Mouse (Mus musculus): ENCODE results near the gene Fam198b.

The Fam198b gene

DNA sequence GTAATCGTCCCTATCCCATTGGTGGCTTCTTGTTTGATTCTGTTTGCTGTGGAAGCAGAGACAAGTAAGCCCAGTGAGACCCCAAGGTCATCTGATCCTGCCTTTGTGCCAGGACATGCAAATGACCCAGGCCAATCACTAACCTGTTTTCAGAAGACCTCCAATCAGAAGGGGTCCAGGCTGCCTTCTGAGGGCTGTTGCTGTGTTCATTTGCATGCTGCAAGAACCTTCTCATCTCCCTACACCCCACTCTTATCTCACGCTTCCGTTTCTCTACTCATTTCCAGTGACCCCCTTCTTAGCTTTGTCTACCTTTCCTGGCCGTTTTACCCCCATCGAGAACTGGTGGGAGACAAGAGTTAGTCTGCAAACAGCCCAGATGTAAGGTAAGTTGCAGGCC lies at the start of gene Fam198b:
Fam198b (plus strand) TSS at position 229 of the 400 bp plus-strand sequence.
- no peak for DNase-seq

DNA sequence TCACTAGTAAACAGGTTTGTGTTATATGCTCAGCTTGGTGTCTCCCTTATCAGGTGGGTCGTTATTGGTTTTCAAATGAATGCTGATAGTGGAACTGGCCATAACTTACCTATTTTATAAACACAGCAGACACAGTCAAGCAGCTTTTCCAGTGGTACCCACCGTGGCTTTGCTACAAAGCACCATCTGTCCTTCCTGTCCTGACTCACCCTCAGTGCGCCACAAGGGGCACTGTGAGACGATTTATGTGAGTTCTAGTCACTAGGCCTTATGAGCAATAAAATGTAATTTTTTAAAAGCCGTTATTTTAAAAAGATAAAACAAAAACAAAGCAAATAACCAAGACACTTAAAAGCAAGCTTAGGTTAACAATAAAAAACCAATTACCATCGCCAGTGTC lies 45.6 kb upstream of the Fam198b start:
- no peak for DNase-seq

DNA sequence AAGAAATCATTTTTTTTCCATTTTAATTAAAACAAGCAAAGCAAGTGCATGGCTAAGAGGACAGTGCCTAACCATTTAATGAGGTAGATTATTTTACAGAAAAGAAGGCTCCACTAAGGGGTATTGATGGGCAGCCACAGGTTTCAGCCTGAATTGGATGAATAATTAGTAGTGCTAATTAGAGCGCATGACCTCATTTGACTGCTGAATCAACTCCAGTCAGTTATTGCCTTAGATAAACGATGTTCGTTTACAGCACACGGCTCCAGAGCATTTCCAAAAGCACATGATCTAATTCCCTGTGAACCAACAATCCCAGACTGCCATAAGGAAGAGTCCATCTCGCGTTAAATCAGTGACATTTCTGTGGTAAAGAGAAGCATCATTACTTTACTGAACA lies 42.9 kb upstream of the Fam198b start:
- DNase-seq, result no peak

DNA sequence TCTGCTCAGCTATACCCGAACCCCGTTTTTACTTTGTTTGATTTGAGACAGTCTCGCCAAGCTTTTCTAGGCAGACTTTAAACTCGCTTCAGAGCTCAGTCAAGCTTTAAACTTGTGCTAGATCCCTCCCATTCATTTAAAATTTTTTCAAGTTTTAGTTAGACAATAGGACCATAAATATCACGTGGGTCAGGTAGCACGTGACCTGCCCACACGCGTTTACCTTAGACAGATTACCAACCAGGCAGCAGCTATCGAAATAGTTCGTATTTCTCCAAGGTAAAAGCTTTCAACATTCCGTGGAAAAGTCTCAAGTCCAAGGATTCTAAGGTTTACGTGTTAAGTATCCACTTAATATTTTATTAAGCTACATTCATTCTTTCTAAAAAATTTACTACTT lies 42.2 kb upstream of the Fam198b start:
- peak; percentile 46 for DNase-seq

DNA sequence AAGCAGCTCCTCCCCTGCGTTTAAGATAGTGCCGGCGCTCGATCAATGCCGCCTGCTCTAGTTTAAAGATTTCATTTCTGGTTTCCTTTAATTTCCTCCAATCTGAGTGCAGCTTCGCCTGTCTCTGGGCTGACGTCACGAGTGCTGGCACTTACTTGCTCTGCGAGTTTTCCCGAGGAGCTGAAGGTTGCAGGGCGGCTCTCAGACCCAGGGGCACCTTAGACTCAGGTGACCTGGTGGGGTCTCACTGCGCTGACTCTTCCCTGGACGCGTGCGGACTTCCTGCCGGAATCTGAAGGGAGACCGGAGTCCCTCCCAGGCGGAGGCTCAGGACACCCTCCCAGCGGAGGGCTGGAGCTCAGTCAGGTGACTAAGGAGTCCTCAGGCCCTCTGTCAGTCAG lies 41.7 kb upstream of the Fam198b start:
- DNase-seq, result peak; percentile 74

DNA sequence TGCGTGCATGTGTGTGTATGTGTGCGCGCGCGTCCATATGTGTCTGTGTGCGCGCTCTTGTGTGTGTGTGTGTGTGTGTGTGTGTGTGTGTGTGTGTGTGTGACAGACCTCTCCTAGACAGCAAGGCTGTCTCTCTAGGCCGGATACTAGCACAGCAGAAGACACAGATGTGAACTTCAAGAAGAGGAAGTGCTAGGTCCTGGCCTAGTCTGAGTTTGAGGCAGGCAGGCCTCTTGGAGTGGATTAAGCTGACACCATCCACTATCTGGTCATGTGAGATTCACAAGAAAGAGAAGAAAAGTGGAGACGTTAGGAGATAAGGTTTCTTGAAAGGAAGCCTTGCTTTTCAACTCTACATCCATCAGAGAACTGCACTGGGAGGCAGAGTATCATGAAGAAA lies 40.3 kb upstream of the Fam198b start:
- no peak for DNase-seq

DNA sequence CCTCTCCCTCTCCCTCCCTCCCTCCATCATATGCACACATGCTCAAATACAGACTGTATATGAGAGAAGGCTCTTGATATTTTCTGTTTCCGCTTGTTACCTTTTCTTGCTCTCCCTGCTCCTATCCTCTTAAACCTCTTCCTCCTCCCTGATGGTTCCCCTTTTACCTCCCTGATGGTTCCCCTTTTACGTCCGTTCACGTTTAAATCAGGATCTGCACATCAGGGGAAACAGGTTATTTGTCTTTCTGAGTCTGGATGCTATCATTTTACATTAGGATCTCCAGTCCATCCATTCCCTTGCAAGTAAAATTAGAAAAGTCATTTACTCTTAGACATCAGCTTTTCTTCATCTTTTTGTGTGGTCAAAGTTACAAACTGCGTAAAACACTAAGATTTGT lies 37.7 kb upstream of the Fam198b start:
- DNase-seq, result no peak

DNA sequence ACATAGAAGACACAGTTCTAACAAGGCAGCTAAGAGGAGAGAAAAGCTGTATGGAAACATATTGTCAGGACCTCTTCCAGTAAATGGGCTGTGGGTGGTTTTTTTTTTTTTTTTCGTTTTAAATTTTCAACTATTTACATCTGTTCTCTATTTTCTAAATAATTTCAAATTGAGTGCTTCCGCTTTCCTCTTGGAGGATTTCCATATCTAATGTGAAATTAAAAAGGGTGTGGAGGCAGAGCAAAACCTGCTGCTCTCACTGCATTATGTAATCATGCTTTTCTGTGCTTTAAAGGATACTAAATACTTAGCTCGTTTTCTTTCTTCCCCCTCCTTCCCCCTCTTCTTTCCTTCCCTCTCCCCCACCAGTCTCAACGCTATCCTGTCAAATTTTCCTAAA lies 35.5 kb upstream of the Fam198b start:
- DNase-seq, result no peak

DNA sequence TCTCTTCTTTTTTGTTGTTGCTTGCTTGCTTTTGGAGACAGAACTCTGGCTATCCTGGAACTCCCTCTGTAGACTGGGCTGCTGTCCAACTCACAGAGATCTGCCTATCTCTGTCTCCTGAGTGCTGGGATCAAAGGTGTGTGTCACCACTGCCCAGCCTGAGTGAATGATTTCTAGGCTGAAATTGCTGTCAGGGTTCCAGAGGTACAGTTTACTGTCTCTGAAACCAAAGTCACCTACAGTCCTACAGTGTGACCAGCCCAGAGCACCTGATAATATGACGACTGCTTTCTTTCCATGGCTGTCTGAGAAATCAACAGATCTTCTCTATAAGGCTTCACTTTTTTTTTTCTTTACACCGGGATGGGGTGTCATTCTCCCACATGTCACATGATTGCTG lies 34.7 kb upstream of the Fam198b start:
- DNase-seq, result no peak

DNA sequence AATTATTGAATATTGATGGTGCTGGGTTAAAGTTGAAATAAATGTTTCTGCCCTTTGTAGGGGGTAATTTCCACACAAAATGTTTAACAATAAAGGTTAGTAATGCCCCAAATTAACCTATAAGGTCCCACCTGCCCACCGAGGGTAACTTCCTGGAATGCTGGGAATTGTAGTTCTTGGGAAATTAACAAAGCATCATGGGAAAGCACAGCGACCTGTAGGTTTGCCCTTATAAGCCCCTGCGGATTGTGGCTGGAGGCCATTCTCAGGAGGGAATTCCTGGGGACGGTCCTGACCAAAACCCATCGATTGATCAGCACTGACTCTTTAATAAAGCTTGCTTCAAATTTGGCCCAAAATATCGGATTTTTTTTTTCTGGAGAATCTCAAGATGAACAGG lies 33.7 kb upstream of the Fam198b start:
- DNase-seq, result no peak

DNA sequence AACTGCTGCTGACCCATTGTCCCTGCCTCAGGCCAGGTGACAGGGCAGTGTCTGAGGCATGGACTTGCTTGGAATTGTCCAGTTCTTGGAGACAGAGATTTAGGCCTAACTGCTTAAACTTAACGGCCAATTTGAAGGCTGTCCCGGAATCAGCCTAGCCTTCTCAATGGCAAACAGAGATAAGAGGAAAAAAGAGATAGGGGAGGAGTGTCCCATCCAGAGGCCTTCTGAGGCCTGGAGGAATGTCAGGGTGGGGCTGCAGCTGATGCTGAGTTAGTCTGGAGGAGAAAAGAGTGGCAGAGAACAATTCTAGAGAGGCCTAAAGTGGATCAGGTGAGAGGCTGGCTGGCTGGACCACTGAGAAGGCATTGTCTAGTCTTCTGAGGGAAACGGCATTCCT lies 32.2 kb upstream of the Fam198b start:
- DNase-seq, result no peak

DNA sequence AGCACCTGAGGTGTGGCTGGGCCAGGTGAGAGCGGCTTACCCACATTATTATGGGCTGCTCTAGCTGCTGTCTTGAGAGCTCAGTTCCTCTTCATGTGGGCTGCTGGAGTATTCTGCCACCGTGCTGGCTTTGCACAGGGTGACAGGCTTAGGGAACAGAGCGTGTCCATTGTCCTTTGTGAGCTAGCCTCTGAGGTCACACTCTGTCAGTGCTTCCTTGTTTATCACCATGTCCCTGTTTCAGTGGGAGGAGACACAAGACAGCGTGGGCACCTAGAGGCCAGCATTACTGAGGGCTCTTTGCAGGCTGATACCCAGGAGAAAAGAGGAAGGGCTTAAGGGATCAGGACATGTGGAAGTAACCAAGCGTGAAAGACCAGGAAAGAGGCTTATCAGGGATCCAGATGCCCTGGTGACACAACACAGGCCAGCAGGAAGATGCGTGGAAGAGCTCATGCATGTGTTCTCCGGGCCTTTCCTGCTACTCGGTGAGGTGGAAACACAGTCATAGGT lies 31.6 kb upstream of the Fam198b start, which contains the start of gene Tmem144:
Tmem144 (minus strand) TSS at position 120 of the 513 bp plus-strand sequence.
- peak; percentile 10 for DNase-seq

DNA sequence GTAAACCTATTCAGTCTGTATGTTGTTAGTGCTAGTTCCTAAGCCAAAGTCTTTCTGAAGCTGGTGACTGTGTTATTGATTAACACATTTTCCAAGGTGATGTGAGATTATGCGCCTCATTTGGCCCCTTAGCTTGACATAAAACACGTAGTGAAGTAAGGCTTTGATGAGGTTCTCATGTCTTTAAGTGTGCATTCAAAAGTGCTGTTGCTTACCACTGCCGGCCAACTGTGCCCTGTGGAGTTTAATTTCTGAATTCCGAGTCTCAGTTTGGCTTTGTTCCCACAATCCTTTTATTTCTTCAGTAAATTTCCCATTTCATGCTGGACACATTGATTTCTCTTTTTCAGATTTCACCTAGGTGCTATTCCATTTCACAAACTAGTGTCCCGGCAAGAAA lies 26.6 kb upstream of the Fam198b start:
- no peak for DNase-seq

DNA sequence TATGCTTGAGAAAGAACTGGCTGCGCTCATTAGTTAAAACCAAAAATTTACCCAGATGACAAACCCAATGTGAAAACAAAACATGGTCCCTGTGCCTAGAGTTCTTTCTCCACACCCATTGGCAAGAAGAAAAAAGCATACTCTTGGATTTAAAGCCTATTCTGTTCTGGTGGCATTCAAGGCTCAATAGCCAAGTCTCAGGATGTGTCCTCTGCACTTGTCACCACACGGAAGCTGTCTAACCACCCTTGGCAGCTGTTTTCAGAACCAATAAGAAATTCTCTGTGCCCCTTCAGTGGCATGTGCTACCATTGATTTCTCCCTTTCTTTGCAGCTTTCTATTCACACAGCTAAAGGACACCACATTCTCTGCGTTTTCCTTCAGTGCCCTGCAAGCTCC lies 26.1 kb upstream of the Fam198b start:
- no peak for DNase-seq

DNA sequence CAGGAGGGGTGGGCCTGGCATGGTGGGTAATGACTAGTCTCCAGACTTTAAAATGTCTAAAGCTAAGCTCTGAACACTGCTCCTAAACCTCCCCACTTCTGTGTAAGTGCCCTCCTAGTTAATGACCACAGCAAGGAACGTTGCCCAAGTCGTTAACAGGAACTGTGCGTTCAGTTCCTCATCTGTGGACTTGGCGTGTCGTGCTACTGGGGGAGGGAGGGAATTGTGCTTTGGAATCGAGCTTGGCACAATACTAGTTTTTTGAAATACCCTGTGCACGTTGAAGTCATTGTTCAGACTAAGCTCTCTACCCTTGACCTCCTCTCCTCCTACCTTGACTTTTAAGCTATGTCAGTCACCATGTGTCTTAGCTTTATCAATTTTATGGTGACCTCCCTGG lies 19.5 kb upstream of the Fam198b start:
- no peak for DNase-seq

DNA sequence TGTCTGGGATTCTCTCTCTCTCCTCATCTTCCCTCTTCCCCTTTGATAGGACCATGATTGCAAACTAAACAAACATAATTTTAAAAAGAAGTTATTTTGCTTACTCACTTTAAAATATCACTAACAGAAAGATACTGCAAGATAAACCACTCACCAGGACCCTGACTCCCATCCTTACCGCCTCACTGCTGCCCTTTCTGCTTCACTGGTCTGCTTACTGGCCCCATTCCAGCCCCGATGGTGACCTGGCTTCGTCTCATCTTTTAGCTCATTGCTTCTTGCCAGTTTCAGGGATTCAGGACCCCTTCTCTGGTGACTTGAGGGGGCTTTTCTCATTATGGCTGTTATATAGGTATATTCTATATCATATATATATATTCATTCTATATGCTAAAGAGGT lies 18.2 kb upstream of the Fam198b start:
- no peak for DNase-seq

DNA sequence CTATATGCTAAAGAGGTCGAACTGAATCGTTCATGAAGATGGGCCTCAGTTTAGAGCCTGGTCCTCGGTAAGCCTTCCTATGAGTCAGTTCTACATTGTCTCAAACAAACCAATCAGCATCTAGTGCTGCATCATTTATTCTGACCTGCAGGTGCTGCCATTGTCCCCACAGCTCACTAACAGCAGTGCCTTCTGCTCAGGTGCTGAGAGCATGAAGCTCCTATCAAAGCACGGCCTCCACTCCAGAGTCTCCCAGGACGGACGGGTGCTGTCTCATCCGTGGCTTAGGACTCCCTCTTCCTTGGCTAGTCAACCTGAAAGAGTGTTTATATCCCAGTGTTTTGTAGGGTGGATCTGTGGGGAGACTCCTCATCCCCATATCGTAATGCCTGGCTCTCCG lies 17.8 kb upstream of the Fam198b start:
- no peak for DNase-seq

DNA sequence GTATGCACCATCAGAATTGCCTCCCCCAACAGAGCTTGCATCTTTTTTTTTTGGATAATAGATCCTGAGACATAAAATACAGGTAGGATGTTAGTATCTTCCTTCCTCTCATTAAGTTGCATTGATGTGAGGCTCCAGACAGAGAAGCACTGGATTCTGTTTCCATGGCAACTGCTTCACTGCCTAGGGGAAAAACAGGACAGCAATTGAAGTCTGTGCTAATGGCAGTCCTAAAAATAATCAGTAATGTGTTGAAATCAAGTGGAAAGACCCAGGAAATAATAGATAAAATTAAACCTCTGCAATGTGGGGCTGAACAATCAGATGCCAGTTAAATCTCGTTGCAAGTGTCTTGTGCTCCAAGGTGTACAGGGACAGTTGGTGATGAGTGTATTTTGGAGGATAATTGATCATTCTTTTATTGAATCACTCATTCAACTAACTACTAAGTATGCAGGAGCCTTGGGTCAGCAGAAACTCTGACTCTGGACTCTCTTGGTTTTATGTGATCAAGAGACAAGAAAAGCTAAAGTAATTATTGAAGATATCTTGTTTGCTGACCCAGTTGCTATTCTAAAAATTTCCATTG lies 17.1 kb upstream of the Fam198b start:
- no peak for DNase-seq

DNA sequence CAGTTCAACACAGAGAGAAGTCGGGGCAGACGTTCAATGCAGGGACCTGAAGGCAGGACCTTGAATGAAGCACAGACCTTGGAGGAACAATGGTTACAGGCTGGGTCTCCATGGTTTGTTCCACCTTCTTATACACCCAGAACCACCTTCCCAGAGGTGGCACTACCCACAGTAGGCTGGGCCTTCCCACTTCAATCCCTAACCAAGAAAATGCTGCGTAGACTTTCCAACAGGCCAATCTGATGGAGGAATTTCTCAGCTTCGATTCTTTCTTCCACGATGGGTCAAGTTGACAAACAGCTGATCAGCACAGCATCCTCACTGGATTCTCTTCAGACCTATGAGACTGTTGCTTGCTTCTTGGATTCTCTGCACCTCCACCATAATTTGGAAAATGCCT lies 8.9 kb upstream of the Fam198b start:
- DNase-seq, result no peak

DNA sequence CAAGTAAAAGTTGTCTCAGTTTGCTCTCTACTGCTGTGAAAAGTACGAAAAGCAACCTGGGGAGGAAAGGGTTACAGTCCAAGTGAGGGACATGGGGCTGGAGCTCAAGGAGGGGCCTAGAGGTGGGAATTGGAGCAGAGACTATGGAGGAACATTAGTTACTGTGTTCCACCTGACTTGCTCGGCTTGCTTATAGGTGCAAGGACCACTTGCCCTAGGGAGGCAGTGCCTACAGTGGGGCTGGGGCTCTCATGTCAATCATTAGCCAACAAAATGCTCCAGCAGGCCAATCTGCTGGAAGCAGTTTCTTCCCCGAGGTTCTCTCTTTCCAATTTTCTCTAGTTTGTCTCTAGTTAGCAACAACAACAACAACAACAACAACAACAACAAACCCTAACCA lies 6.0 kb upstream of the Fam198b start:
- no peak for DNase-seq

DNA sequence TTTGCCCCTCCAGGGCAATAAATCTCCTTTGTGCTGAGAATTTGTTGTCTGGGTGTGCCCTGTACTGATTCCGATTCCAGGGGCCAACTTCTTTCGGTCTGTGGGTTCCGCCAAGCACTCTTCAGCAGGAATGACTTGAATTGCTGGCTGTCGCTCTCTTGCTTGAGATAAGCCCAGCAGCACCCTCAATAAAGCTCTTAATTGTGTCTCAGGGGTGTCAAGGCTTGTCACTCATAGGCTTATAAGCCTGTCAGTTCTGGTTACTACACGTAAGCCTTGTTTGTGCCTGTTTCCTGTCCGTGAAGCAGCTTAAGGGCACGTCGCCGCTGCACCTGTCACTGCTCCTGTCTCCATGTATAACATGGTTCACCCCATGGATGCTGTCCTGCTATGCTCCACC lies 5.1 kb upstream of the Fam198b start:
- no peak for DNase-seq

DNA sequence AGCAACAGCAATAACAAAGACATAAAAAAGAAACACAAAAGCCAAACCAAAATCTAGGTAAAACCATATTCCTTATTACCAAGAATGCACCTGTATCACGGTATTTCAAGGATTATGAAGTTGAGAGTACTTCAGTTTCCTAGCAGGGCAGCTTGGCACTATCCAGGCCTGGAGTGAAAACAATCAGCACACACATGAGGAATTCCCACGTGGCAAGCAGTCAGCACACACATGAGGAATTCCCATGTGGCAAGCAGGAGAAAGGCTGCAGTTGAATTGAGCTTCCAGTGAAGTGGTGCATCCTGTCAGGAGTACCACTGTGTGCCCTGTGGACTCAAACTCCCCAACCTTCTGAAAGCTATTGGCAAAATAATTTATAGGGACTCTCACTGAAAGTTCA lies 2.7 kb upstream of the Fam198b start:
- DNase-seq, result no peak

DNA sequence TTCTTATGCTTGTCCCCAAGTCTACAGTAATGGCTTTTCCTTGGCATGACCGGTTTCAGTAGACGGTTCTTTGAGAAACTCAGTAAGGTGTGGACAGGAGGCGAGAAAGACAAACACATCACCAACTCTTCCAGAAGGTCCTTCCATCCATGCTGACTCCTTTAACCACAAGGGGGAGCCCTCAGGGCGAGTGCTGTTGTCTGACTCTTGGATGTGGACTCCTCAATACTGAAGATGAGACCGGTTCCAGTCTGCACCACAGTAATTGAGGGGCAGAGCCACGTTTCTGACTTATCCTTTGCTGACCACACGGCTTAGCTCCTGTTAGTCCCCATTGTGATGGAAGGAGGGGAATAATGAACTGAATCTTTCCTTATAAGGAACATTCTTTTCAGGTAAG lies 1.2 kb upstream of the Fam198b start:
- DNase-seq, result peak; percentile 83

DNA sequence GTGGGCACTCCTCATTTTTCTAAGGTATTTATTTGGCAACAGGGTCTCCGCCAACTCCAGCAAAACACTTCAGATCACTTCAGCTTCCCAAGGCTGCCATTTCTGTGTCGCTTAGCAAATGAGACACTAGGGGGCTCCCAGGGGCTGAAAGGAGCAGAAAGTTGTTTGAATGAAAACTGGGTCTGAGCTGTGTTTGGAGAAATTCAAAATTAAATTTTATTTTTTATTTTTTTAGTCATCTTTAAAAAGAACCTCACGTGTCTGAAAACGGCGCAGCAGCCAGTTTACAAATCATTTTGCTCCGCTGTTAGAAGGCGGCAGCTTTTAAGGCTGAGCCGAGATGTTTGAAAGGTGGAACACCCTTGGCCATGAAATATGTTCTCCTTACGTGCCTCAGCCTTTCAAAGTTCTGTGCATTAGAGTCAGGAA lies 442 bp downstream of the Fam198b start:
- peak; percentile 80 for DNase-seq

DNA sequence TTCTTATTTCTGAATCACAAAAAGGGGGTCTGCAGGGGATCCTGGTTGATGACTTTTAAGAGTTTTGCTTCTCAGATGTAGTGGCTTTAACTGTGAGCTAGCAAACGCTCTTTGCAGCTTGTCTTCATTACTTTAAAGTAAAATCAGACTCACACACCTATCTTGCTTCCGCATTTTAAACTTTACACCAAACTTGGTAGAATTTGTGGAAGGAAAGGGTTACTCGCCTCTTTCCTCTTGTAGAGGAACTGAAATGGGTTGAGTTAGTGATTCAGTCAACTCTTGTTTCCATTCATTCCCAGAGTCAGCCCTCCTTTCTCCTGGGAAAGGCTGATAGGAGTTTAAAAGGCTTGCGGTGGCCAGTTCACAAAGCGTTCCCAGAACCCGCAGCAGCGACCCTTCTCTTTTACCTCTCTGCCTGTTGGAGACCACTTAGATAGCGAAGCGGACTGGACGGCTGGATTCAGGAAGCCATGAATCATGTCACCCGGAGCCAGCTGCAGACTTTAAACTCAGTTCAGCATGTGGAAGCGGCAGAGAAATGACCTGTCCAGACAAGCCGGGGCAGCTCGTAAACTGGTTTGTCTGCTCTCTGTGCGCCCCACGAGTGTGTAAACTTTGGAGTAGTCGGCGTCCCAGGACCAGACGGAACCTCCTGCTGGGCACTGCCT lies 1.5 kb downstream of the Fam198b start:
- DNase-seq, result peak; percentile 59
